Mouse (Mus musculus) midbrain, embryonic 10.5 days (tissue): ENCODE results near the gene Olfr368. TPM values are rescaled to one million over a fixed set of nuclear protein-coding genes. Genes with fewer than 3 reads are reported as not detected.

Experiments
- DNase-seq: peaks from one replicate; pipeline ENCODE4 v3.0.0-alpha.2; 2017; ENCODE audit warnings: low spot score
- H3K27ac ChIP-seq: fragments of 300-500 bp; sonication (generic); replicated peaks from 2 replicates; pipeline ENCODE4 v1.5.1; 2016; ENCODE audit warnings: mild to moderate bottlenecking
- H3K27me3 ChIP-seq: fragments of 300-500 bp; sonication (generic); 2 replicates; pipeline ENCODE4 v1.6.1; 2016; ENCODE audit warnings: low read depth, mild to moderate bottlenecking; ENCODE audit not compliant: poor library complexity, severe bottlenecking
- H3K36me3 ChIP-seq: fragments of 300-500 bp; sonication (generic); 2 replicates; pipeline ENCODE4 v1.6.1; 2016; ENCODE audit warnings: mild to moderate bottlenecking, moderate library complexity
- H3K4me1 ChIP-seq: fragments of 300-500 bp; sonication (generic); 2 replicates; pipeline ENCODE4 v1.6.1; 2016
- H3K4me3 ChIP-seq: fragments of 300-500 bp; sonication (generic); 2 replicates; pipeline ENCODE4 v1.5.1; 2016; ENCODE audit warnings: mild to moderate bottlenecking, moderate library complexity
- H3K9me3 ChIP-seq: fragments of 300-500 bp; sonication (generic); replicated peaks from 2 replicates; pipeline ENCODE4 v1.6.1; 2016; ENCODE audit warnings: mild to moderate bottlenecking
- WGBS: fragments of 180-500 bp; shearing (Covaris S2); methylation state at CpG from one replicate; pipeline ENCODE4 v1.1.7; 2016; 5-methylcytosine and 5-hydroxymethylcytosine counted together
- polyA plus RNA-seq: library from polyadenylated mRNA; unstranded; fragments of >200 nt; fragmentation: Nextera tagmentation; extraction: Ambion mirVana; gene quantifications from 2 replicates; pipeline ENCODE4 v1.2.1, GENCODE M21; 2016

Gene Olfr368
- not detected in 2 replicates for polyA plus RNA-seq

GRCm38 (mm10) chr2:37326215-37326614, at the start of gene Olfr368:
Gene Olfr368, plus strand, starts transcription at chr2:37326515.
- no peaks in the 10 kb centered on the region for H3K36me3 ChIP-seq
- no peaks in the 10 kb centered on the region for H3K27me3 ChIP-seq
- H3K9me3 ChIP-seq = no peaks in the 10 kb centered on the region
- no peaks in the 10 kb centered on the region for H3K4me1 ChIP-seq
- no peak within 1 kb of the TSS for H3K4me3 ChIP-seq
- no peak for DNase-seq
- H3K27ac ChIP-seq = no peak within 1 kb of the TSS
- 83% methylated on average over 1 of the region's 1 CpGs for WGBS

- DNase-seq = no peak
- H3K27ac ChIP-seq = no peak overlapping the region
- H3K27me3 ChIP-seq = no peaks in the 10 kb centered on the region
- H3K36me3 ChIP-seq = no peaks in the 10 kb centered on the region
- WGBS = 89% methylated on average over 2 of the region's 2 CpGs
- no peaks in the 10 kb centered on the region; the same call in 1 of the 2 replicates for H3K9me3 ChIP-seq
- no peak overlapping the region for H3K4me3 ChIP-seq
- H3K4me1 ChIP-seq = no peaks in the 10 kb centered on the region
Measured at GRCm38 (mm10) chr2:37333321-37333720, 7.0 kb downstream of the Olfr368 start.

GRCm38 (mm10) chr2:37338497-37339187, 12.3 kb downstream of the Olfr368 start:
- 67% methylated on average over 10 of the region's 10 CpGs for WGBS
- Histone ChIP-seq H3K36me3 (no peaks in the 10 kb centered on the region), H3K4me1 (no peaks in the 10 kb centered on the region), H3K27me3 (no peaks in the 10 kb centered on the region), H3K9me3 (no peaks in the 10 kb centered on the region), H3K4me3 (no peak overlapping the region), H3K27ac (no peak overlapping the region)
- peak; percentile 28 for DNase-seq

GRCm38 (mm10) chr2:37351671-37352070, 25.4 kb downstream of the Olfr368 start:
- DNase-seq = no peak
- Histone ChIP-seq H3K9me3 (no peaks in the 10 kb centered on the region), H3K36me3 (peaks cover 78% of the 10 kb centered on the region), H3K4me1 (no peaks in the 10 kb centered on the region), H3K27ac (no peak overlapping the region), H3K27me3 (no peaks in the 10 kb centered on the region), H3K4me3 (no peak overlapping the region)
- WGBS = 94% methylated on average over 7 of the region's 7 CpGs

GRCm38 (mm10) chr2:37355571-37355970, 29.3 kb downstream of the Olfr368 start:
- H3K27me3 ChIP-seq = no peaks in the 10 kb centered on the region
- H3K27ac ChIP-seq = no peak overlapping the region
- 94% methylated on average over 5 of the region's 5 CpGs for WGBS
- no peak overlapping the region for H3K4me3 ChIP-seq
- no peaks in the 10 kb centered on the region for H3K9me3 ChIP-seq
- DNase-seq = no peak
- peaks cover 13% of the 10 kb centered on the region for H3K4me1 ChIP-seq
- H3K36me3 ChIP-seq = peaks cover 69% of the 10 kb centered on the region

- no peaks in the 10 kb centered on the region for H3K27me3 ChIP-seq
- under 1% methylated on average over 42 of the region's 42 CpGs for WGBS
- DNase-seq = peak; percentile 88
- H3K27ac ChIP-seq = peak within 1 kb of the TSS; percentile 94
- no peaks in the 10 kb centered on the region for H3K9me3 ChIP-seq
- peaks cover 13% of the 10 kb centered on the region for H3K4me1 ChIP-seq
- H3K36me3 ChIP-seq = peaks cover 36% of the 10 kb centered on the region
- H3K4me3 ChIP-seq = peak within 1 kb of the TSS; percentile 76
Measured at GRCm38 (mm10) chr2:37358633-37359540, 32.6 kb downstream of the Olfr368 start, which contains the start of gene Pdcl. Gene Pdcl, minus strand, starts transcription at chr2:37359332.

DNA sequence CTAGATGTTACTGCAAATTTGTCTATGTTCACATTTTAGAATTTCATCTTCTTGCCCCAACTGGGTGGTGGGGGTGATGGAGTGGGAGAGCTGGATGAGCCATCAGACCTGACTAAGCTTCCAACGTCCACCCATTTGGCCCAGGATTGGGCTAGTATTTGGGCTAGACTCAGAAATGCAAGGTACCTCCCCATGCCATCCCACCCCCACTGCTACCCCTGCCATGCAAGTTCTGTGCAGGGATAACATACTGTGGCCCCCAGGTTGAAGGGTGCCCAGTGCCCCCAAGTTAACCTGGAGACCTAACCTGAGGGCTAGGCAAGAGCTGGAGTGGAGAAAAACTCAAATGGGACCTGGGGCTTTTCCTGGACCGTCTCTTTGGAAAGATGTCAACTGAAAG, 33.6 kb downstream of the Olfr368 start:
- 94% methylated on average over 2 of the region's 2 CpGs for WGBS
- DNase-seq = no peak
- Histone ChIP-seq H3K4me1 (peaks cover 13% of the 10 kb centered on the region), H3K27me3 (no peaks in the 10 kb centered on the region), H3K4me3 (peak overlapping the region; percentile 76; the same call in 1 of the 2 replicates), H3K36me3 (peaks cover 26% of the 10 kb centered on the region), H3K9me3 (no peaks in the 10 kb centered on the region), H3K27ac (no peak overlapping the region)

DNA sequence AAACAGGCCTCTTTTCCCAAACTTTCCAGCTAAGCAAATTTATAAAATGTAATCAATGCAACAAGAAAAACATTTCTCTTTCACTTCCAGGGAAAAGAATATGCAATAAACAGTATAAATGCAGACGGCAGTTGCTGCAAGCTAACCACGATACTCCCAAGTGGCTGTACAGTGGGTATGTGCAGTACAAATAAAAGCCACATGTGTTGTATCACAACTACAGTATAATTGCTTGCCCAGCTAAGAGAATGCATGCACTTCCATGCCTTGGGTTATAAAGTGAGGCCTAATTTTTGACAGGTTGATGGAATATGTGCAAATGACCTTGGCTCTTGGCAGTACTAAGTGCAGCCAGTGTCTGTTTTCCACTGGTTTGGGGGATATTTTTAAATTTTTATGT, 44.3 kb downstream of the Olfr368 start:
- no peak overlapping the region for H3K27ac ChIP-seq
- 95% methylated on average over 2 of the region's 2 CpGs for WGBS
- no peaks in the 10 kb centered on the region for H3K4me1 ChIP-seq
- no peaks in the 10 kb centered on the region for H3K9me3 ChIP-seq
- H3K36me3 ChIP-seq = peaks cover 44% of the 10 kb centered on the region
- DNase-seq = no peak
- H3K4me3 ChIP-seq = no peak overlapping the region
- no peaks in the 10 kb centered on the region for H3K27me3 ChIP-seq

DNA sequence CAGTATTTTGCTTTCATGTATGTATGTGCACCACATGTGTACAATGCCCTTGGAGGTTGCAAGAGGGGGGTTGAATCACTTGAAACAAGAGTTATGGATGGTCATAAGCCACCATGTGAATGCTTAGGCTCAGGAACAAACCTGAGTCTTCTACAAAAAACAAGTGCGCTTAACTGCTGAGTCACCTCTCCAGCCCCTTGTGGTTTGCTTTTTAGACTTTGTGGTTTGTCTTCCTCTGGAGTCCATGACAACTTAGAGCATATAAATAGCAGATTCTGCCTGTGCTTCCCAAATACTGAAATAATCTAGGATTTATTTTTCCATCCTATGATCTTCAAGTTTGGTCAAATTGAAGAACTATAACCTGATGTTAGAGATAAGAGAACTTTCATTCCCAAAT, 49.7 kb downstream of the Olfr368 start:
- no peak overlapping the region for H3K27ac ChIP-seq
- H3K36me3 ChIP-seq = peaks cover 88% of the 10 kb centered on the region
- no peak overlapping the region for H3K4me3 ChIP-seq
- WGBS = 88% methylated on average over 1 of the region's 1 CpGs
- no peaks in the 10 kb centered on the region for H3K27me3 ChIP-seq
- H3K9me3 ChIP-seq = no peaks in the 10 kb centered on the region
- no peaks in the 10 kb centered on the region for H3K4me1 ChIP-seq
- DNase-seq = no peak

GRCm38 (mm10) chr2:37380189-37380588, 53.9 kb downstream of the Olfr368 start:
- no peak overlapping the region for H3K27ac ChIP-seq
- peak; percentile 38 for DNase-seq
- no peaks in the 10 kb centered on the region for H3K4me1 ChIP-seq
- H3K27me3 ChIP-seq = no peaks in the 10 kb centered on the region
- H3K36me3 ChIP-seq = peaks cover 96% of the 10 kb centered on the region
- WGBS = 78% methylated on average over 2 of the region's 2 CpGs
- H3K9me3 ChIP-seq = no peaks in the 10 kb centered on the region
- no peak overlapping the region for H3K4me3 ChIP-seq
